Mouse (Mus musculus): ENCODE results near the gene Hmgcs2.

DNA sequence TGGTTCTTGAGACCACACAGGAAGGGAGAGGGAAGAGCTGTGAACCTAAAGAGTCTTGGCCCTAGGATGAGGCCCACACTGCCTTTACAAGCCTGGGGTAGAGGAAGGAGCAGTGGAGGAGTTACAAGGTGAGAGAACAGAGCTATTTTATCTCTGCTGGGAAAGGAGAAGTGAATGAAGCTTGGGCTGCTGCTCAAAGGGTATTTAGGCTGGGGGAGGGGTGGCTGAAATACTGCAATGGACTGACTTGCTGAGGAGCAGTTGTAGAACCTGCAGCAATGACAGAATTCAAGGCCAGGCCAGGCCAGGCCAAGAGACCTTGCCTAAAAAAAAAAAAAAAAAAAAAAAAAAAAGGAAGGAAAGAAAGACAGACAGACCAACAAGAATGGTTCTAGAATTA, 55.1 kb downstream of the Hmgcs2 start:
- no peak for TF ChIP-seq CTCF (IDR thresholded peaks at IDR 0.05; ENCODE audit: low read depth, low read length)
- TF ChIP-seq POLR2A (IDR thresholded peaks at IDR 0.05; ENCODE audit: extremely low read depth, insufficient read depth, low read length), result no peak

Measured in liver, adult 2 months (tissue).